Mouse (Mus musculus): Measurements from ENCODE around the gene Cbx2.

The Cbx2 gene

GRCm38 (mm10) chr11:119022895-119023615 is at the start of gene Cbx2:
Gene Cbx2, plus strand, starts transcription at chr11:119022962.
- DNase-seq (ENCODE audit: low spot score in 2 of 2), result peak; percentile 73 to 78

GRCm38 (mm10) chr11:118974340-118974739 is 48.4 kb upstream of the Cbx2 start:
- DNase-seq (ENCODE audit: low spot score in 2 of 2), result no peak

GRCm38 (mm10) chr11:118975427-118975826 is 47.3 kb upstream of the Cbx2 start:
- peak in 1 of 2 experiments; percentile 54 for DNase-seq (ENCODE audit: low spot score in 2 of 2)

- DNase-seq (ENCODE audit: low spot score in 2 of 2), result no peak
These were observed 46.8 kb upstream of the Cbx2 start for GRCm38 (mm10) chr11:118975917-118976316.

GRCm38 (mm10) chr11:118980388-118980787 is 42.4 kb upstream of the Cbx2 start:
- DNase-seq (ENCODE audit: low spot score in 2 of 2), result no peak

- DNase-seq (ENCODE audit: low spot score in 2 of 2), result no peak
These were observed 41.6 kb upstream of the Cbx2 start for GRCm38 (mm10) chr11:118981012-118981776.

GRCm38 (mm10) chr11:118982593-118983113 is 40.1 kb upstream of the Cbx2 start:
- DNase-seq (ENCODE audit: low spot score in 2 of 2), result no peak

GRCm38 (mm10) chr11:118985571-118985970 is 37.2 kb upstream of the Cbx2 start:
- DNase-seq (ENCODE audit: low spot score in 2 of 2), result no peak

GRCm38 (mm10) chr11:118987999-118988398 is 34.8 kb upstream of the Cbx2 start, which contains the start of gene Enpp7:
Gene Enpp7, plus strand, starts transcription at chr11:118988188.
- DNase-seq (ENCODE audit: low spot score in 2 of 2), result no peak

GRCm38 (mm10) chr11:118992781-118993180 is 30.0 kb upstream of the Cbx2 start:
- DNase-seq (ENCODE audit: low spot score in 2 of 2), result no peak

GRCm38 (mm10) chr11:118995448-118995847 is 27.3 kb upstream of the Cbx2 start:
- DNase-seq (ENCODE audit: low spot score in 2 of 2), result no peak

GRCm38 (mm10) chr11:118997182-118997581 is 25.6 kb upstream of the Cbx2 start:
- no peak for DNase-seq (ENCODE audit: low spot score in 2 of 2)

- peak; percentile 48 to 63 for DNase-seq (ENCODE audit: low spot score in 2 of 2)
These were observed 24.1 kb upstream of the Cbx2 start for GRCm38 (mm10) chr11:118998540-118999265.

- no peak for DNase-seq (ENCODE audit: low spot score in 2 of 2)
These were observed 23.4 kb upstream of the Cbx2 start for GRCm38 (mm10) chr11:118999361-118999804.

- DNase-seq (ENCODE audit: low spot score in 2 of 2), result no peak
These were observed 21.9 kb upstream of the Cbx2 start for GRCm38 (mm10) chr11:119000877-119001276.

GRCm38 (mm10) chr11:119001493-119002128 is 21.2 kb upstream of the Cbx2 start:
- no peak for DNase-seq (ENCODE audit: low spot score in 2 of 2)

- DNase-seq (ENCODE audit: low spot score in 2 of 2), result no peak
These were observed 17.1 kb upstream of the Cbx2 start for GRCm38 (mm10) chr11:119005547-119006275.

- DNase-seq (ENCODE audit: low spot score in 2 of 2), result no peak
These were observed 16.3 kb upstream of the Cbx2 start for GRCm38 (mm10) chr11:119006462-119006861.

GRCm38 (mm10) chr11:119007461-119008456 is 15.0 kb upstream of the Cbx2 start:
- no peak for DNase-seq (ENCODE audit: low spot score in 2 of 2)

All from urinary bladder, adult 18-20 months (tissue).